Mouse (Mus musculus) cerebellum, adult 2 months (tissue): ENCODE results near the gene Fam110c.

Source experiments
- CTCF ChIP-seq: fragments of 200-500 bp; IDR thresholded peaks from 2 replicates; pipeline ENCODE4 v1.5.1; 2011; ENCODE audit warnings: low read depth, mild to moderate bottlenecking, control low read depth, low read length, moderate library complexity, borderline replicate concordance; ENCODE audit not compliant: insufficient read depth
- POLR2A ChIP-seq: fragments of 200-500 bp; IDR thresholded peaks from 2 replicates; pipeline ENCODE4 v1.6.1; 2011; ENCODE audit warnings: low read length, control low read depth, borderline replicate concordance; ENCODE audit not compliant: insufficient read depth

DNA sequence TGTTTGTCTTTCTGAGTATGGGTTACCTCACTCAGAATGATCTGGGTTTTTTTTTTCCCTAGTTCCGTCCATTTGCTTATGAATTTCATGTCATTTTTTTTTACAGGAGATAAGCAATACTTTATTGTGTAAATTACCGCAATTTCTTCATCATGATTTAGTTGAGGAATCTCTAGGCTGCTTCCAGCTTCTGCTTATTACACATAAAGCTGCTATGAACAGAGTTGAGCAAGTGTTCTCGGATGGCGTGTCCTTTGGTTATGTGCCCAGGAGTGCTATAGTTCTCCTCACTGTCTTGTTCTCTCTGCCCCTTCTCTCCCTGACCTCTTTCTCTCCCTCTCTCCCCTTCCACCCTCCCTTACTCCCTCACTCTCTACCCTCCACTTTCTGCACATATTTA lies 28.2 kb downstream of the Fam110c start:
- TF ChIP-seq CTCF (no peak), POLR2A (no peak)
